Mouse (Mus musculus) heart, adult 2 months (tissue): ENCODE measurements around the gene Fcgr2b.

Experiments
- CTCF ChIP-seq: fragments of 200-600 bp; IDR thresholded peaks from 2 replicates; pipeline ENCODE4 v1.8.1; 2022; ENCODE audit warnings: antibody characterized with exemption, mild to moderate bottlenecking, moderate library complexity
- EP300 ChIP-seq: fragments of 200-500 bp; IDR thresholded peaks from 2 replicates; pipeline ENCODE4 v1.6.1; 2011; ENCODE audit warnings: low read depth, low read length, control low read depth; ENCODE audit not compliant: insufficient read depth
- POLR2A ChIP-seq: fragments of 200-500 bp; IDR thresholded peaks from 2 replicates; pipeline ENCODE4 v1.6.1; 2011; ENCODE audit warnings: mild to moderate bottlenecking, low read depth, low read length, control low read depth; ENCODE audit not compliant: insufficient read depth

- no peak for TF ChIP-seq CTCF
- no peak for TF ChIP-seq POLR2A
- no peak for TF ChIP-seq EP300
Measured at GRCm38 (mm10) chr1:170982301-170982700, 6.0 kb upstream of the Fcgr2b start.
